ENCODE assay signal across 26 mouse cellular contexts in genomic region chr16:85712291-85712690, GRCm38 (mm10).
"Had no signal": no experiment of that assay in that cellular context is flagged by ENCODE, and none has a peak within 500 bp of the region (broad histone marks: within the 10 kb centered on the region; RNA-seq: fewer than 3 reads in every experiment).

No protein-coding gene starts in this region.

- H3K9ac ChIP-seq: heart, embryonic 12.5 days; hindbrain, embryonic 12.5 days; hindbrain, embryonic 14.5 days; intestine, embryonic 15.5 days; limb, embryonic 12.5 days; liver, embryonic 13.5 days; liver, embryonic 15.5 days had no signal

- H3K27me3 ChIP-seq: heart, embryonic 12.5 days; hindbrain, embryonic 12.5 days; intestine, embryonic 15.5 days; limb, embryonic 12.5 days; liver, embryonic 13.5 days; liver, embryonic 15.5 days had no signal

- H3K4me2 ChIP-seq: heart, embryonic 12.5 days; hindbrain, embryonic 12.5 days; hindbrain, embryonic 14.5 days; intestine, embryonic 15.5 days; limb, embryonic 12.5 days; liver, embryonic 11.5 days; liver, embryonic 13.5 days; liver, embryonic 15.5 days had no signal

- H3K4me3 ChIP-seq: heart, embryonic 10.5 days; heart, embryonic 12.5 days; hindbrain, embryonic 10.5 days; hindbrain, embryonic 12.5 days; intestine, embryonic 15.5 days; layer of hippocampus, adult 2 months; limb, embryonic 10.5 days; limb, embryonic 12.5 days; liver, embryonic 13.5 days; liver, embryonic 15.5 days had no signal

- H3K4me1 ChIP-seq: heart, embryonic 10.5 days; heart, embryonic 12.5 days; hindbrain, embryonic 10.5 days; hindbrain, embryonic 12.5 days; intestine, embryonic 15.5 days; limb, embryonic 10.5 days; limb, embryonic 12.5 days; liver, embryonic 13.5 days; liver, embryonic 15.5 days had no signal

- H3K27ac ChIP-seq: heart, embryonic 10.5 days; hindbrain, embryonic 10.5 days; hindbrain, embryonic 12.5 days; hindbrain, embryonic 14.5 days; intestine, embryonic 15.5 days; layer of hippocampus, adult 2 months; limb, embryonic 10.5 days; limb, embryonic 12.5 days; liver, embryonic 13.5 days; liver, embryonic 15.5 days had no signal

- H3K9me3 ChIP-seq: heart, embryonic 10.5 days; heart, embryonic 12.5 days; hindbrain, embryonic 10.5 days; hindbrain, embryonic 12.5 days; intestine, embryonic 15.5 days; limb, embryonic 10.5 days; limb, embryonic 12.5 days; liver, embryonic 13.5 days; liver, embryonic 15.5 days had no signal

- ATAC-seq: hindbrain, embryonic 16.5 days; inflammation-experienced regulatory T-cells, adult 6 months; intestine, embryonic 15.5 days; intestine, postnatal 0 days had no signal

- DNase-seq: gastrocnemius, postnatal 14 days; gastrocnemius, postnatal 36 days; heart, adult 18-20 months; heart, postnatal 10 days; heart, postnatal 4 days; kidney, adult 18-20 months; kidney, adult 8-10 months; kidney, postnatal 10 days; kidney, postnatal 25 days; kidney, postnatal 4 days; liver; liver, embryonic 13.5 days had no signal

- H3K36me3 ChIP-seq: heart, embryonic 10.5 days; heart, embryonic 12.5 days; hindbrain, embryonic 10.5 days; hindbrain, embryonic 12.5 days; intestine, embryonic 15.5 days; limb, embryonic 10.5 days; limb, embryonic 12.5 days; liver, embryonic 13.5 days; liver, embryonic 15.5 days had no signal
